Mouse (Mus musculus): ENCODE data around the gene Mroh3.

GRCm38 (mm10) chr1:136259543-136259892 is 46.9 kb upstream of the Mroh3 start:
- TF ChIP-seq CTCF (IDR thresholded peaks at IDR 0.05; ENCODE audit: low read depth, low read length), result no peak
- no peak for TF ChIP-seq POLR2A (IDR thresholded peaks at IDR 0.05; ENCODE audit: borderline replicate concordance, low read depth, low read length)
